Mouse (Mus musculus): ENCODE data around the gene B3gnt8. TPM values are rescaled to one million over a fixed set of nuclear protein-coding genes. Genes with fewer than 3 reads are reported as not detected.

The B3gnt8 gene
- total RNA-seq, 2 experiments from 2014 or later, result 1.6 to 1.8 TPM

DNA sequence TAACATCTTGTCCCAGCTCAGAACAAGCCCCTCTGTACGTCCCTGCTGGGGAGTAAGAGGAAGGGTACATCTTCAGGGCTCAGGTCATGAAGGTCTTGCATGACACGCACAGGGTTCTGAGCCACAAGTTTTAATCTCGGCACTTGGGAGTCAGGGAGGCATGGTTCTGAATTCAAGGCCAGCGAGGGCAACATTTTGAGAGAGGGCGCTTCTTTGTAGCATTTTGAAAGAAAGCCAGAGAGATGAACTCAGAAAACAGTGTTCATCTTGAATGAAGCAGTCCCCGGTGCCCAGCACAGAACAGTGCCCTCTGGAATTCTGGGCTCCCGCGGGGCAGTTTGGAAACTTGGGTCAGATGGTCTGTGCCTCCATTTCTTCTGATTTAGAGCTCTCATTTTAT lies 39.9 kb downstream of the B3gnt8 start:
- DNase-seq, result no peak

DNA sequence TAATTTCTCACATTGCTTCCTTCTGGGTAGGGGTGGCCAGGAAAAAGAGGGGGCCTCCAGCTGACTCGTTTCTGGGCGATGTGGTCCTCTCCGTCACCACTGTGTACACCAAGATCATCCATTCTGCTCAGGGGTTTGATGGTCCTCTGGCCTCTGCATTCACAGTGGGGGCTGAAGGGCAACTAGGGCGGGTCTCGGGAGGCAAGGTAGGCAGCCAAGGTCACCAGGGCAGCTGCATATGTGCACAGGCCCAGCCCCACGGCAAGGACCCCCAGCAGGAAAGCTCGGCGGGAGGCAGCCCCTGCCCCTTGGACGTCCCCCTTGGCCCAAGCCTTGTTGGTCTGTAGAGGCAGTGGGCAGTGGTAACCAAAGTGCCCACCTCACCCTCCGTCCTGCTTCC lies 42.7 kb downstream of the B3gnt8 start:
- DNase-seq, result no peak

DNA sequence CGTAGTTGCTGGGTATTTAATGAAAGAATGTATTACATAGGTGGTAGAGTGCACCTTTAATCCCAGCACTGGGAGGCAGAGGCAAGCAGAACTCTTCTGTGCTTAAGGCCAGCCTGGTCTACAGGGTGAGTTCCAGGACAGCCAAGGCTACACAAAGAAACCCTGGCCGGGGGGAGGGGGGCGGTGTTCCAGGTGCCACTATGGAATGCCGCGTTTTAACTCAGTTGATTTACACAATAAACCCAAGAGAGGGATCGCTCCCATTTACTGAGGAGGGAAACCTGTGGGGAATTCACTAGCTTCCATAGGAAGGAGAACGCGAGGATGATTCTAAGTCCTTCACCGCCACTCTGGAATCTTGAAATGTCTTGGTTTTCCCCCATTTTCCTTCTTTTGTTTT lies 43.2 kb downstream of the B3gnt8 start:
- DNase-seq, result no peak

DNA sequence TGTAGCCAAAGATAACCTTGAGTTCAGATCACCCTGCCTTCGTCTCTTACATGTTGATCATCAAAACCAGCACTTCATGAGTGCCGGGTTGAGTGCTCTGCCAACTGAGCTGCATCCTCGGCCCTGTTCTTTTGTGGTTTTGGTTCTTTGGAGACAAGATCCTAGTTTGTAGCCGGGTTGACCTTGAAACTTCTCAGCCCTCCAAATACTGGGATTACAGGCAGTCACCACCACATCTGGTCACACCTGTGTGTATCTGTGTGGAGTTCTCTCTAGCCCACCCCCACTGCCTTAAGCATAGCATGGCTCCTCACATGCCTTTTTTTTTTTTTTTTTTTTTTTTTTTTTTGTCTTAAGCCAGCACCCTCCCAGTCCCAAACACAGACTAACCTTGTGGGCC lies 43.6 kb downstream of the B3gnt8 start:
- DNase-seq, result no peak

DNA sequence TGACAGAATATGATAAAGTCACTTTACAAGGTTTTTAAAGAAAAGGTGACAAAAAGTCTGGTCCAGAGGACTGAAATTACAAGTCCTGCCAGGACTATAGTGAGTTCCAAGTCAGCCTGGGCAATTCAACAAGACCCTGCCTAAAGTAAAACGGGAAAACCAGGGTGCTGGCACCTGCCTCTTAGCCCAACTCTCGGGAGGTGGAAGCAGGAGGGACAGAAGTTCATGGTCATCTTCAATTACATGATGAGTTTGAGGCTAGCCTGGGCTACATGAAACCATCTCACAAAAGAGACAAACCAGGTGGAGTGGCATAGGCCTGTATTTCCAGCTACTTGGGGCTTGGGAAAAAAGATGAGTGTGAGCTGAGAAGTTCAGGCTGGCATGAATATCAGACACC lies 45.2 kb downstream of the B3gnt8 start:
- no peak for DNase-seq

DNA sequence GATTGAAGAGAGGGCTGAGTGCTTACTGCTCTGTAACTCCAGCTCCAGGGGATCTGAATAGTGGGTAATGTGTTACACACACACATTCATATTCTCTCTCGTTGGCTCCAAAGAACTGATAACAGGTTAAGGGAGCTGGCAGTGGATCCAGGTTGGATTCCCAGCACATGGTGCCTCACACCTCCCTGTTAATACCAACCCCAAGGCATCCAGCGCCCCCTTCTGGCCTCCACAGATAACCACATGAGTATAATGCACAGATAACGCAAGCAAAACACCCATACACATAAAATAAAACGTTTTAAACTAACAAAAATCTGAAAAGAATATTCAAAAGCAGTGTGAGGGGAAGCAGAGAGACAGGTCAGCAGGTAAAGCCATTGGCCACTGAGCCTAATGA lies 46.0 kb downstream of the B3gnt8 start:
- DNase-seq, result no peak

DNA sequence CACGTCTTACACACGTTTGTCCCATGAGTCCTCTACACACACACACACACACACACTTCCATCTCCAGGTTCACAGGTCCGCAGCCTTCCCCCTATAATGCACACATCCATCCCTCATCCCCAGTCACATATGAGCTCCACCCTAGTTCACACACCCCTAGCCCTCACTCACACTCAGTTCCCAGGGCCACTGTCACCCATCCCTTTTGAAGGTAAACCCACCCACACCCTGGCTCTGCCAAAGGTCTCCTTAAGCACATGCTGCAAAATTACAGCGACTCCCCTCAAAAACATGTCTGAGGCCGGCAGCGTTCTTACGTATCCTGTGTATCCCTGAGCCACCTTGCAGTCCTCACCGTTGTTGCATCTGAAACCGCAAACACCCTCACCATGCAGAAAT lies 47.8 kb downstream of the B3gnt8 start:
- DNase-seq, result no peak

DNA sequence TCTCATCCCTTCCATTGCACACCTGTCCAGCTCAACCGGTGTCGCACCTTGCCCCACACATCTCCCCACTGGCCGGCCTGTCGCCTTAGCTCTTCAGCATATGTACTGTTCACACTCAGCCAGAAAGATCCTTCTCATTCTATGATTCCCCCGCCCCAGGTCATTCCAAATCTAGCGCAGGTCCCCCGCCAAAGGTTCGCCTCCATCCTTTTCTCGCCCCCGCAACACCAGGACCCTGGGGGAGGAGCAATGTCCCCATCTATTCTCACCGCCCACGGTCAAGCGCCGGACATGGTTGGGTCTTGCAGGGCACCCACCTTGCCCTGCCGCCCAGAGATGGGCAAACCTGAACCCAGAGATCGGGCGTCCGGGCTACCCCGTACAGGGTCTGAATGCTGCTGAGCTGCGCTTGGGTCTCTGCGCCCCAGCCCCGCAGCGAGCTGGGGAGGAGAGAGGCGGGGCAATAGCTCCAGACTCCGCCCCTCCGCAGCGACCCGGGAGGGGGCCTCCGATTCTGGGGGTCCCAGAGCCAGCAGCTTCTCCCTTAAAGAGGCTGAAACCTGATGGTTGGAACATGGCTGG lies 48.4 kb downstream of the B3gnt8 start, which contains the start of gene Tmem91:
Gene Tmem91 (minus strand): TSS at position 448 of the 582 bp plus-strand sequence.
- DNase-seq, result no peak

DNA sequence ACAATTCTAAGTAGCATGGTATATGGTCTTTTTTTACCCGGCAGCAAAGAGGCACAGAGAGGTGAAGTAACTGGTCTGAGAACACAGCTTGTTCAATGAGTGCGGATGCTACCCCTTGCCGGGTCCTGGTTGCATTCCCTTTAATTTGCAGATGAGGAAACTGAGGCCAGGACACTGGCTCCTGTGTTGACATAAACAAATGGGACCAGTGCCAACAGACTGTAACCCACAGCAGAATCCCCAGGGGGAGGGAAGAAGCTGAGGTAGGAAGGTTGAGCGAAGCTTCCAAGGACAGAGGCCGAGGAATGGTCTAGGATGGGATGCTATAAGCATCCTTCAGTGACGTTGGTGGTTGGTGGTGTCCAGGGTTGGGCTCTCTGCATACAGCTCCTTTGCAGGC lies 49.0 kb downstream of the B3gnt8 start:
- no peak for DNase-seq

DNA sequence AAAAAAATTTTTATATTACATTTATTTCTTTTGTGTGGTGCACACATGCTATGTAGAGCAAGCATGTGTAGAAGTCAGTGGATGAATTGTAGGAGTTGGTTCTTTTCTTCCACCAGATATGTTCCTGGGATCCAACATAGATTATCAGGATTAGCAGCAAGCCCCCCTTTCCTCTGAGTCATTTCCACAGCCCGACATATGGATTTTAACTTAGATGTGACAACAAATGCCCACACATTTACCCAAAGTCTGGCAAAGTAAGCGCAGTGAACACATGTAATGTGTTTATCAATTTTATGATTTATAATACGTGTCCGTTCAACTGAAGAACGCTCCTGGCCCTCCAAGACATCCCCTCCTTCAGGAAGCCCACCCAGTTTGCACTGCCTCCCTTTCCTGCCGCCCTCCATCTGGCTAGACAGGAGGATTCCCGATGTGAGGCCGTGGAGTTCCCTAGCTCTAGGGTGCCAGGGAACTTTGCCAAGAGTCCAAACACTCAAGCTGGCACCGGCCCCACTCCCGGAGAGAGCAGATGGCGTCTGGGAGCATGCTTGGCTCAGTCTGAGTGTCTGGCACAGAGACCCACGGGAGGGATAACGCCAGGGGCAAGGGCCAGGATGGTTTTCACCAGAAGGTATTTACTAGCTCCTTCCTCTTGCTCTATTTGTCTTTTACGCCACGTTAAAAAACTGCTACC lies 49.8 kb downstream of the B3gnt8 start:
- peak; percentile 89 to 91 for DNase-seq

DNA sequence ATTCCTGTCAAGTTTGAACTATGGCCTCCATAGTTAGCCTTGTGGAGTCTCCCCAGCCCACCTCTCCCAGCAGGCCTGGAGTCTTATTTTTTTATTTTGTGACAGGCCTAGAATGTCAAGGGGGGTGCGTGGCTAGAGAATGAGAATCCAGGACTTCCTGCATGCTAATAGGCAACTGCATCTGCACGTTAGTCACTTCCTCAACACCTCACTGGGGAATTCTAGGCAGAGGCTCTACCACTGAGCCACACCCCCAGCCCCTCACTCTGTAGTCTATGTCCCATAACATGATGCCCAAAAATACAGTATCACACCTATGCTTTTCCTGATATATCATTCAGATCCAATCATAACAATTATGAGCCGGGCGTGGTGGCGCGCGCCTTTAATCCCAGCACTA lies 50.6 kb downstream of the B3gnt8 start:
- DNase-seq, result no peak

DNA sequence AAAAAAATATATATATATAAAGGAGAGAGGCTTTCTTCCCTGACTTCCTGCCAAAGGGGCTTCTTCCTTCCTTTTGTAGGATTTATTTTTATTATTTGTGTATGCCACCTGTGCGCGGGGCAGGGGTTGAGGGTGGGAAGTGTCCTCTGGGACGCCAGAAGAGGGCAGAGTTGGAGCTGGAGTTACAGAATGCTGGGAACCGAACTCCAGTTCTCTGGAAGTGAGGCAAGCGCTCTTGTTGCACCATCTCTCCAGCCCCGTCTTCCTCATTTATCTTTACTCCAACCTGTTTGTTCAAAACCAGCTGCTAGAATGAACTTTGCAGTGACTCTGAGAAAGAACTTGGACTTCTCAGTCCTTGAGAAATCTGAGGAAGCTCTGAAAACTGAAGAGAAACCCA lies 53.5 kb downstream of the B3gnt8 start:
- no peak for DNase-seq

DNA sequence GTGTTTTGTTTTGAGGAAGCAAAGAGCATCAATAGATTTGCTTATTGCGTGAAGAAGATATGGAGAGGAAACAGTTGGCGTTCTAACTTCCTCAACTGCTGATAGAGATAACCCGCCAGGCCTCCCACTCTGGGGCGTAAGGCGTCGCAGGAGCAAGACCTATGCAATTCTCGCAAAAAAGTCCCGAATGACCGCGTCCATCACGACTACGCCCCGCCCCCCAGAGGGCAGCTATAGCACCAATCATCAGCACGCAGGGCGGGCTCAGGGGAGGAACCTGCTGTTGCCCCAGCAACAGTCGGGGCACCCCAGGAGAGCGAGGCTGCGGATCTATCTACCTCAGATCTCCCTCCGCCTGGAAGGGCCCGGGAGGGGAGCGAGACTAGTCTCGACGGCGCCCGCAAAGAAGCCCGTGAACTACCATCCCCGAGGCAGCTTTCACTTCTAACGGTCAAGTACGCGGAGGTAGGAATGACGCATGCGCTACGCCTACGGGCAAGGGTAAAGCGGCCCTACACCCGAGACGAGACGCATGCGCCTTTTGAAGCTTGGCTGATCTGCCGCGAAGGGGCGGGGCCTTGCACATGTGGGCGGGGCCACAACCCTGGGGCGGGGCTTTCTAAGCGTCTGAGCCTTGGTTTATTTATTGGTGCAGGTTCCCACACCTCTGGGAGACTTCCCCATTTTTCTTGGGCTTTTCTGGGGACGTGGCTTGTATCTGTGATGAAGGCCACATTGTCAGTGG lies 54.2 kb downstream of the B3gnt8 start, which contains the start of gene B9d2:
Gene B9d2 (plus strand): TSS at position 267 of the 745 bp plus-strand sequence.
- peak; percentile 95 to 97 for DNase-seq

DNA sequence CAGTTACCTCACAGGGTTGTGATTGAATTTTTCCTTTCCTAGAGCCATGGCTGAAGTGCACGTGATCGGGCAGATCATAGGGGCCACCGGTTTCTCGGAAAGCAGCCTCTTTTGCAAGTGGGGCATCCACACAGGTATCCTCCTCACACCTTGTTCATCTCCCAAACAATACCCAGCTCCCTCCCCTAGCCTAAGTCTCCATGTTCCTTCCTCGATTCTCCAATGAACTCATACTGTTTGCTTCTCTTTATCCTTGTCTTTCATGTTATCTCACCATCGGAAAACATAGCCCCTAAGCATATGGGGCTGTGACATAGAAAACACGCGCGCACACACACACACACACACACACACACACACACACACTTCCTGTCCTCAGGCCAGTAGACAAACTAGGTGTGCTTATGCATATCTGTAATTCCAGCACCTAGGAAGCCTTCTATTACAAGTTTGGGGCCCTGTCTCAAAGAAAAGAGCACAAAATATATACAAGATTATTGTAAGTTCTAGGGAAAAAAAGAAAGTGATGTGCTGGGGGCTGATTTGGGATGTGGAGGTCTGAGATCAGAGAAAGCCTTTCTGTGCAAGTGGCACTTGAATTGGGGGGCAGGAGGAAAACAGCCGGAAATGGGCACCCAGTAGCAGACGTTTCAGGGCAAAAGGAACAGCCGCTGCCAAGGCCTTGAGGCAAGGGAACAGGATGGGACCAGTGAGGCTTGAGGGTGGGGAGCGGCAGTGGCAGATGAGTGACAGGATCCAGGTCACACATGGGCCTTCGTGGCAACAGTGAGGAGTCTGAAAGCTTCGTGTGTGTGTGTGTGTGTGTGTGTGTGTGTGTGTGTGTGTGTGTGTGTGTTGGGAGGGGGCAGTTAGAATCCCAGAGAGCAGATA lies 55.1 kb downstream of the B3gnt8 start:
- no peak for DNase-seq

DNA sequence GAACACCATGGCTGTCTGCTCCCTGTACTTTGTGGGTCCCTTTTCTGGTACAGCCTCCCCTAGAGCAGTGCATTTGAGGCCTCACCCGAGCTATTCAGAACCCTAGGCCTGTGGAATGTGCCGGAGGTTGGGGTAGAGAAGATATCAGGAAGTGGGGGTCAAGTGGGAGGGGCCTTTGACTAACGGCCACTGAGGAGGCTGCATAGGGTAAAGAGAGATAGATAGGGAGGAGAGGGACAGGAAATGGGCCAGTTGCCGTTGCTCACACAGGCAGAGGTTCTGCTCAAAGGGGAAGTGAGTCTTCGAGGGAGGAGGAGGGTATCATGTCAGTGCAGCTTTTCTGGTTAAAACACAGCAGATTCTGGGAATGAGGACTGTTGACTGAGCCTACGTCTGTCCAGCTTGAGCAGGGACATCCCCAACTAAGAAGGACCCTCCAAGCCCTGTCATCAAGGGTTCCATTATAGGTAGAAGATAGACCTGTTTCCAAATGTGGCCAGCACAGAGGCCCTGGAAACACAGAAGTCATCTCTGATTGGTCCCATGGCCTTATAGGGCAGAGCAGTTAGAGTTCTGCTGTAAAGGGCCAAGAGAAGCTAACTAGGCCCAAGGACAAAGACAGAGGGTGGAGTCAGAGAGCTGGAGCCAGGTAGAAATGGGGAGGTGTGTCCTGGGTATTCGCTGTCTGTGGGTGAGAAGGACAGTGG lies 57.2 kb downstream of the B3gnt8 start:
- DNase-seq, result no peak

DNA sequence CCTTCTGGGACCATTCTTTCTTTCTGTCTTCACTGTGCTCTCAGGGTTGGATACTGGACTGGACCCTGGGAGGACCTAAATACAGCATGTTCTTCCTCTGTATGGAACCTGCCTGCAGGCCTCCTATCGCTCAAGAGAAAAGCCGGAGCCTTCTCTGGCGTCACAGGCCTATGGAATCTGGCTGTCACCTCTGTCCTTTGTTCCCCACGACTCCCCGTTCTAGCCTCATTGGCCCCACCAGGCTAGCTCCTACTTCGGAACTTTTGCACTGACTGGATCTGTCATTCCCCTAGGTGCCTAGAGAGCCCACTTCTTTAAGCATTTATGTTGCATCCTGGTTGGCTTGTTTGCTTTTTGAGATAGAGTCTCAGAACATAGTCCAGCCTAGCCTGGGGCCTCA lies 58.2 kb downstream of the B3gnt8 start:
- no peak for DNase-seq

Other genes starting within 250 kb of the B3gnt8 start
- 10 to 100 TPM in 1 of 2 experiments, 1 to 10 TPM in 1; 7.3 to 10.4 TPM for gene Lipe, start 227.9 kb upstream of the B3gnt8 start, total RNA-seq (2021)
- gene Cxcl17, start 213.8 kb upstream of the B3gnt8 start, total RNA-seq (2021), result not detected
- 1 to 10 TPM; 2.8 to 3.0 TPM for gene Ceacam1, start 149.1 kb upstream of the B3gnt8 start, total RNA-seq (2021)
- gene Ceacam2, start 86.8 kb upstream of the B3gnt8 start, total RNA-seq (2021), result under 1 TPM; 0.20 to 0.52 TPM
- gene Erich4, start 10.8 kb upstream of the B3gnt8 start, total RNA-seq (2021), result under 1 TPM in 1 of 2 experiments, not detected in 1; 0.40 TPM
- 10 to 100 TPM; 50.1 to 51.4 TPM for gene Dmac2, start 7.2 kb upstream of the B3gnt8 start, total RNA-seq (2021)
- 10 to 100 TPM; 36.7 to 38.3 TPM for gene Bckdha, start 32.3 kb downstream of the B3gnt8 start, total RNA-seq (2021)
- gene Exosc5, start 32.5 kb downstream of the B3gnt8 start, total RNA-seq (2021), result 10 to 100 TPM; 28.6 to 28.7 TPM
- 10 to 100 TPM; 13.8 to 14.9 TPM for gene Tmem91, start 48.5 kb downstream of the B3gnt8 start, total RNA-seq (2021)
- 10 to 100 TPM; 23.9 to 24.4 TPM for gene B9d2, start 54.1 kb downstream of the B3gnt8 start, total RNA-seq (2021)
- 1 to 10 TPM; 6.0 to 8.0 TPM for gene Tgfb1, start 60.3 kb downstream of the B3gnt8 start, total RNA-seq (2021)
- 10 to 100 TPM; 57.4 to 64.6 TPM for gene Ccdc97, start 92.4 kb downstream of the B3gnt8 start, total RNA-seq (2021)
- 100 to 1,000 TPM; 100 to 108 TPM for gene Hnrnpul1, start 128.1 kb downstream of the B3gnt8 start, total RNA-seq (2021)
- gene Axl, start 162.1 kb downstream of the B3gnt8 start, total RNA-seq (2021), result 10 to 100 TPM; 39.8 to 42.1 TPM
- 1 to 10 TPM; 1.8 to 2.3 TPM for gene Cyp2s1, start 190.3 kb downstream of the B3gnt8 start, total RNA-seq (2021)